Mouse (Mus musculus): ENCODE measurements around the gene Cabin1. TPM values are rescaled to one million over a fixed set of nuclear protein-coding genes. Genes with fewer than 3 reads are reported as not detected.
A peak's percentile ranks its signal among the peaks of the same experiment; 100 is the strongest.

Gene Cabin1
- total RNA-seq, 1 experiment, result 59.0 TPM

GRCm38 (mm10) chr10:75605162-75605846, 158.8 kb downstream of the Cabin1 start:
- Histone ChIP-seq H3K36me3 (ENCODE audit: control insufficient read depth, insufficient read depth, low read length, poor library complexity, severe bottlenecking) (no peaks in the 10 kb centered on the region), H3K4me1 (ENCODE audit: control insufficient read depth in 2 of 2, insufficient read depth in 2 of 2, low read length in 2 of 2, poor library complexity in 1 of 2) (peaks cover 0 to 11% of the 10 kb centered on the region in 2 experiments; a peak in 2 of 4 replicates), H3K27ac (ENCODE audit: insufficient read depth, low read depth, low read length, poor library complexity, severe bottlenecking) (no peak overlapping the region), H3K4me3 (ENCODE audit: insufficient read depth in 1 of 2, low read depth in 1 of 2, low read length in 2 of 2, poor library complexity in 1 of 2, severe bottlenecking in 1 of 2) (no peak overlapping the region), H3K9me3 (ENCODE audit: control insufficient read depth, insufficient read depth, low read depth, low read length) (no peaks in the 10 kb centered on the region), H3K9ac (ENCODE audit: insufficient read depth, low read depth, low read length, poor library complexity, severe bottlenecking) (no peak overlapping the region)
- TF ChIP-seq MAFK (IDR thresholded peaks at IDR 0.05; ENCODE audit: insufficient read depth, low read depth, low read length), result no peak
- TF ChIP-seq HCFC1 (IDR thresholded peaks at IDR 0.05; ENCODE audit: borderline replicate concordance, insufficient read depth, low read length), result no peak
- TF ChIP-seq ZNF384 (IDR thresholded peaks at IDR 0.05; ENCODE audit: low read depth, low read length), result no peak
- TF ChIP-seq CHD2 (IDR thresholded peaks at IDR 0.05; ENCODE audit: low read depth, low read length), result no peak
- no peak for TF ChIP-seq ZC3H11A (IDR thresholded peaks at IDR 0.05; ENCODE audit: borderline replicate concordance, low read depth, low read length)
- DNase-seq (ENCODE audit: low read depth, low spot score), result peak; percentile 62
- in situ Hi-C loops (cut with MboI; ENCODE audit: low sequenced_read_pairs in 2 of 2, unreplicated experiment in 2 of 2), result no loop called here

- H3K4me3 ChIP-seq (ENCODE audit: insufficient read depth in 1 of 2, low read depth in 1 of 2, low read length in 2 of 2, poor library complexity in 1 of 2, severe bottlenecking in 1 of 2), result no peak overlapping the region
- no peaks in the 10 kb centered on the region for H3K9me3 ChIP-seq (ENCODE audit: control insufficient read depth, insufficient read depth, low read depth, low read length)
- DNase-seq (ENCODE audit: low read depth, low spot score), result no peak
- in situ Hi-C loops (cut with MboI; ENCODE audit: low sequenced_read_pairs in 2 of 2, unreplicated experiment in 2 of 2), result no loop called here
- H3K27ac ChIP-seq (ENCODE audit: insufficient read depth, low read depth, low read length, poor library complexity, severe bottlenecking), result no peak overlapping the region
- H3K4me1 ChIP-seq (ENCODE audit: control insufficient read depth in 2 of 2, insufficient read depth in 2 of 2, low read length in 2 of 2, poor library complexity in 1 of 2), result no peaks in the 10 kb centered on the region
- TF ChIP-seq HCFC1 (IDR thresholded peaks at IDR 0.05; ENCODE audit: borderline replicate concordance, insufficient read depth, low read length), result no peak
- TF ChIP-seq ZNF384 (IDR thresholded peaks at IDR 0.05; ENCODE audit: low read depth, low read length), result no peak
- no peak for TF ChIP-seq ZC3H11A (IDR thresholded peaks at IDR 0.05; ENCODE audit: borderline replicate concordance, low read depth, low read length)
- TF ChIP-seq MAFK (IDR thresholded peaks at IDR 0.05; ENCODE audit: insufficient read depth, low read depth, low read length), result no peak
- no peak for TF ChIP-seq CHD2 (IDR thresholded peaks at IDR 0.05; ENCODE audit: low read depth, low read length)
- H3K36me3 ChIP-seq (ENCODE audit: control insufficient read depth, insufficient read depth, low read length, poor library complexity, severe bottlenecking), result no peaks in the 10 kb centered on the region
- no peak overlapping the region for H3K9ac ChIP-seq (ENCODE audit: insufficient read depth, low read depth, low read length, poor library complexity, severe bottlenecking)
Measured at GRCm38 (mm10) chr10:75600189-75600730, 163.9 kb downstream of the Cabin1 start.

Other genes with a start within 250 kb of the Cabin1 start
- gene Snrpd3, start 246.8 kb downstream of the Cabin1 start, total RNA-seq (2012; rRNA removed), result 86.5 and 124 TPM in 2 replicates
- gene Gucd1, start 246.4 kb downstream of the Cabin1 start, total RNA-seq (2012; rRNA removed), result 11.5 and 15.6 TPM in 2 replicates
- gene Lrrc75b, start 204.0 kb downstream of the Cabin1 start, total RNA-seq (2012; rRNA removed), result 0.18 and 0.32 TPM in 2 replicates
- 23.6 and 34.4 TPM in 2 replicates for gene Ggt1, start 202.7 kb downstream of the Cabin1 start, total RNA-seq (2012; rRNA removed)
- 0.36 and 0.58 TPM in 2 replicates for gene Ggt5, start 175.0 kb downstream of the Cabin1 start, total RNA-seq (2012; rRNA removed)
- 10.4 and 20.1 TPM in 2 replicates for gene Susd2, start 120.3 kb downstream of the Cabin1 start, total RNA-seq (2012; rRNA removed)
- gene Ddt, start 9.1 kb upstream of the Cabin1 start, total RNA-seq (2012; rRNA removed), result 79.3 and 84.4 TPM in 2 replicates
- gene Gm20441, start 16.6 kb upstream of the Cabin1 start, total RNA-seq (2012; rRNA removed), result not detected in 2 replicates
- 3.4 and 4.4 TPM in 2 replicates for gene Gstt3, start 17.1 kb upstream of the Cabin1 start, total RNA-seq (2012; rRNA removed)
- 5.8 and 10.7 TPM in 2 replicates for gene Gstt1, start 34.2 kb upstream of the Cabin1 start, total RNA-seq (2012; rRNA removed)
- gene Gstt4, start 58.2 kb upstream of the Cabin1 start, total RNA-seq (2012; rRNA removed), result not detected in 2 replicates
- gene Gstt2, start 73.1 kb upstream of the Cabin1 start, total RNA-seq (2012; rRNA removed), result 17.8 and 35.8 TPM in 2 replicates
- gene Mif, start 95.9 kb upstream of the Cabin1 start, total RNA-seq (2012; rRNA removed), result 1,434 and 2,185 TPM in 2 replicates
- 19.9 and 28.1 TPM in 2 replicates for gene Derl3, start 129.1 kb upstream of the Cabin1 start, total RNA-seq (2012; rRNA removed)
- gene Smarcb1, start 157.3 kb upstream of the Cabin1 start, total RNA-seq (2012; rRNA removed), result 75.3 and 84.4 TPM in 2 replicates
- 435 and 871 TPM in 2 replicates for gene Chchd10, start 168.8 kb upstream of the Cabin1 start, total RNA-seq (2012; rRNA removed)
- gene Mmp11, start 172.2 kb upstream of the Cabin1 start, total RNA-seq (2012; rRNA removed), result 52.4 and 137 TPM in 2 replicates
- 1.1 and 2.9 TPM in 2 replicates for gene Gm867, start 176.3 kb upstream of the Cabin1 start, total RNA-seq (2012; rRNA removed)
- gene Vpreb3, start 178.7 kb upstream of the Cabin1 start, total RNA-seq (2012; rRNA removed), result 0.98 and 1.5 TPM in 2 replicates
- gene Gm5134, start 190.2 kb upstream of the Cabin1 start, total RNA-seq (2012; rRNA removed), result 4.2 and 6.4 TPM in 2 replicates